Mouse (Mus musculus) limb, embryonic 10.5 days (tissue): ENCODE data around the gene Lefty1. TPM values are rescaled to one million over a fixed set of nuclear protein-coding genes. Genes with fewer than 3 reads are reported as not detected.
"Not testable (repeated sequence)": the region's sequence is repeated elsewhere in the genome, so short reads cannot be mapped to it uniquely, and the experiment has no call there.

Source experiments
- DNase-seq: peaks from one replicate; pipeline ENCODE4 v3.0.0-alpha.2; 2017; ENCODE audit warnings: low spot score
- H3K27ac ChIP-seq: fragments of 300-500 bp; sonication (generic); 2 replicates; pipeline ENCODE4 v1.5.1; 2016; ENCODE audit warnings: mild to moderate bottlenecking
- H3K27me3 ChIP-seq: fragments of 300-500 bp; sonication (generic); 2 replicates; pipeline ENCODE4 v1.6.1; 2016; ENCODE audit warnings: low read depth, mild to moderate bottlenecking; ENCODE audit not compliant: poor library complexity, severe bottlenecking
- H3K36me3 ChIP-seq: fragments of 300-500 bp; sonication (generic); 2 replicates; pipeline ENCODE4 v1.6.1; 2016; ENCODE audit warnings: mild to moderate bottlenecking, moderate library complexity
- H3K4me1 ChIP-seq: fragments of 300-500 bp; sonication (generic); 2 replicates; pipeline ENCODE4 v1.6.1; 2016
- H3K4me3 ChIP-seq: fragments of 300-500 bp; sonication (generic); 2 replicates; pipeline ENCODE4 v1.5.1; 2016; ENCODE audit warnings: mild to moderate bottlenecking, moderate library complexity
- H3K9me3 ChIP-seq: fragments of 300-500 bp; sonication (generic); replicated peaks from 2 replicates; pipeline ENCODE4 v1.6.1; 2016; ENCODE audit warnings: mild to moderate bottlenecking
- WGBS: fragments of 180-500 bp; shearing (Covaris S2); methylation state at CpG from one replicate; pipeline ENCODE4 v1.1.7; 2016; 5-methylcytosine and 5-hydroxymethylcytosine counted together
- polyA plus RNA-seq: library from polyadenylated mRNA; unstranded; fragments of >200 nt; fragmentation: Nextera tagmentation; extraction: Ambion mirVana; gene quantifications from 2 replicates; pipeline ENCODE4 v1.2.1, GENCODE M21; 2016

Gene Lefty1
- polyA plus RNA-seq, 1 experiment from 2014 or later: 0.33 TPM

- Histone ChIP-seq H3K9me3 (no peaks in the 10 kb centered on the region), H3K4me1 (peaks cover 3% of the 10 kb centered on the region), H3K4me3 (no peak overlapping the region), H3K27me3 (no peaks in the 10 kb centered on the region), H3K36me3 (no peaks in the 10 kb centered on the region), H3K27ac (no peak overlapping the region)
- DNase-seq: peak; percentile 60
- WGBS: 62% methylated on average over 14 of the region's 14 CpGs
These were observed 39.4 kb downstream of the Lefty1 start for GRCm38 (mm10) chr1:180974126-180974746.

- Histone ChIP-seq H3K9me3 (no peaks in the 10 kb centered on the region), H3K27ac (no peak overlapping the region), H3K4me3 (no peak overlapping the region), H3K27me3 (no peaks in the 10 kb centered on the region), H3K4me1 (peaks cover 3% of the 10 kb centered on the region; the same call in 1 of the 2 replicates), H3K36me3 (no peaks in the 10 kb centered on the region)
- 66% methylated on average over 4 of the region's 4 CpGs for WGBS
- DNase-seq: no peak
These were observed 41.4 kb downstream of the Lefty1 start for GRCm38 (mm10) chr1:180976110-180976679.

GRCm38 (mm10) chr1:180979484-180980251, 44.8 kb downstream of the Lefty1 start:
- H3K9me3 ChIP-seq: no peaks in the 10 kb centered on the region
- H3K36me3 ChIP-seq: no peaks in the 10 kb centered on the region
- H3K4me3 ChIP-seq: no peak overlapping the region
- H3K27ac ChIP-seq: no peak overlapping the region
- no peaks in the 10 kb centered on the region for H3K4me1 ChIP-seq
- no peaks in the 10 kb centered on the region for H3K27me3 ChIP-seq
- no peak for DNase-seq
- 86% methylated on average over 24 of the region's 24 CpGs for WGBS

- Histone ChIP-seq H3K27me3 (no peaks in the 10 kb centered on the region), H3K9me3 (no peaks in the 10 kb centered on the region), H3K27ac (no peak overlapping the region), H3K4me1 (no peaks in the 10 kb centered on the region), H3K4me3 (no peak overlapping the region), H3K36me3 (no peaks in the 10 kb centered on the region)
- no peak for DNase-seq
- 57% methylated on average over 2 of the region's 2 CpGs for WGBS
These were observed 45.6 kb downstream of the Lefty1 start for GRCm38 (mm10) chr1:180980464-180980863.

GRCm38 (mm10) chr1:180981298-180982046, 46.6 kb downstream of the Lefty1 start:
- WGBS: 85% methylated on average over 7 of the region's 7 CpGs
- not testable (repeated sequence) for H3K4me3 ChIP-seq, H3K27ac ChIP-seq, H3K36me3 ChIP-seq, DNase-seq, H3K27me3 ChIP-seq, H3K4me1 ChIP-seq, H3K9me3 ChIP-seq

GRCm38 (mm10) chr1:180986701-180987100, 51.9 kb downstream of the Lefty1 start:
- H3K4me1 ChIP-seq: no peaks in the 10 kb centered on the region
- no peak overlapping the region for H3K4me3 ChIP-seq
- H3K27me3 ChIP-seq: no peaks in the 10 kb centered on the region
- 93% methylated on average over 8 of the region's 8 CpGs for WGBS
- no peaks in the 10 kb centered on the region for H3K9me3 ChIP-seq
- H3K36me3 ChIP-seq: no peaks in the 10 kb centered on the region
- H3K27ac ChIP-seq: no peak overlapping the region
- no peak for DNase-seq

- H3K36me3 ChIP-seq: no peaks in the 10 kb centered on the region
- DNase-seq: peak; percentile 89
- H3K4me3 ChIP-seq: no peak overlapping the region
- H3K9me3 ChIP-seq: no peaks in the 10 kb centered on the region
- H3K4me1 ChIP-seq: no peaks in the 10 kb centered on the region
- H3K27me3 ChIP-seq: no peaks in the 10 kb centered on the region
- 4% methylated on average over 9 of the region's 9 CpGs for WGBS
- H3K27ac ChIP-seq: no peak overlapping the region
These were observed 52.9 kb downstream of the Lefty1 start for GRCm38 (mm10) chr1:180987759-180988158.

Other genes with a start within 250 kb of the Lefty1 start
- 0.09 and 0.28 TPM in 2 replicates for gene Mixl1, start 238.0 kb upstream of the Lefty1 start, polyA plus RNA-seq
- gene Acbd3, start 209.0 kb upstream of the Lefty1 start, polyA plus RNA-seq: 17.0 and 19.2 TPM in 2 replicates
- 2,611 and 2,929 TPM in 2 replicates for gene H3f3a, start 121.1 kb upstream of the Lefty1 start, polyA plus RNA-seq
- gene Sde2, start 83.9 kb upstream of the Lefty1 start, polyA plus RNA-seq: 46.7 and 50.8 TPM in 2 replicates
- gene Lefty2, start 41.9 kb upstream of the Lefty1 start, polyA plus RNA-seq: not detected in 2 replicates
- gene Pycr2, start 30.7 kb upstream of the Lefty1 start, polyA plus RNA-seq: 163 and 166 TPM in 2 replicates
- gene Tmem63a, start 7.3 kb downstream of the Lefty1 start, polyA plus RNA-seq: 2.9 and 6.2 TPM in 2 replicates
- 0.87 and 1.4 TPM in 2 replicates for gene Ephx1, start 85.9 kb downstream of the Lefty1 start, polyA plus RNA-seq
- gene 9130409I23Rik, start 116.2 kb downstream of the Lefty1 start, polyA plus RNA-seq: not detected in 2 replicates
- 44.7 and 49.2 TPM in 2 replicates for gene Nvl, start 209.2 kb downstream of the Lefty1 start, polyA plus RNA-seq
- gene Cnih4, start 209.7 kb downstream of the Lefty1 start, polyA plus RNA-seq: 111 and 119 TPM in 2 replicates